Mouse (Mus musculus) midbrain, embryonic 12.5 days (tissue): Measurements from ENCODE around the gene Gm10644. TPM values are rescaled to one million over a fixed set of nuclear protein-coding genes. Genes with fewer than 3 reads are reported as not detected.

Experiments
- microRNA-seq: library from miRNA; unstranded; fragments of <30 nt; microRNA quantifications from one replicate; pipeline ENCODE4, GENCODE M21; 2017
- polyA plus RNA-seq: library from polyadenylated mRNA; unstranded; fragments of >200 nt; fragmentation: Nextera tagmentation; extraction: Ambion mirVana; gene quantifications from 2 replicates; pipeline ENCODE4 v1.2.1, GENCODE M21; 2016

Gm10644 gene
- polyA plus RNA-seq, 1 experiment from 2014 or later, result 0.88 TPM

Small RNA genes within 50 kb of the gene (microRNA-seq; reads per million reads assigned to microRNA genes)
- not detected for gene Gm44330
- gene Gm44450, result not detected

Other genes starting within 250 kb of the Gm10644 start
- 184 and 186 TPM in 2 replicates for gene Ddx39, start 240.0 kb downstream of the Gm10644 start, polyA plus RNA-seq
- gene Adgre5, start 213.9 kb downstream of the Gm10644 start, polyA plus RNA-seq, result 13.9 and 16.7 TPM in 2 replicates
- 30.2 and 30.4 TPM in 2 replicates for gene Adgrl1, start 55.1 kb downstream of the Gm10644 start, polyA plus RNA-seq
- gene Asf1b, start 302 bp upstream of the Gm10644 start, polyA plus RNA-seq, result 58.8 and 62.8 TPM in 2 replicates
- gene Prkaca, start 17.8 kb upstream of the Gm10644 start, polyA plus RNA-seq, result 193 and 207 TPM in 2 replicates
- gene Samd1, start 42.5 kb upstream of the Gm10644 start, polyA plus RNA-seq, result 7.7 and 9.7 TPM in 2 replicates
- 0.89 and 1.1 TPM in 2 replicates for gene 1700067K01Rik, start 46.3 kb upstream of the Gm10644 start, polyA plus RNA-seq
- gene 2210011C24Rik, start 57.0 kb upstream of the Gm10644 start, polyA plus RNA-seq, result not detected in 2 replicates
- 3.5 and 3.9 TPM in 2 replicates for gene Palm3, start 66.3 kb upstream of the Gm10644 start, polyA plus RNA-seq
- 0.46 and 0.52 TPM in 2 replicates for gene Il27ra, start 87.4 kb upstream of the Gm10644 start, polyA plus RNA-seq
- gene Rln3, start 89.8 kb upstream of the Gm10644 start, polyA plus RNA-seq, result not detected in 2 replicates
- gene Gm10643, start 109.9 kb upstream of the Gm10644 start, polyA plus RNA-seq, result 1.5 and 1.6 TPM in 2 replicates
- gene Rfx1, start 111.6 kb upstream of the Gm10644 start, polyA plus RNA-seq, result 9.3 and 10.0 TPM in 2 replicates
- gene Dcaf15, start 149.6 kb upstream of the Gm10644 start, polyA plus RNA-seq, result 20.5 and 22.1 TPM in 2 replicates
- gene Podnl1, start 170.8 kb upstream of the Gm10644 start, polyA plus RNA-seq, result 0.46 and 0.51 TPM in 2 replicates
- gene Cc2d1a, start 192.7 kb upstream of the Gm10644 start, polyA plus RNA-seq, result 19.0 and 19.5 TPM in 2 replicates
- 2.4 TPM in 2 replicates for gene 4930432K21Rik, start 192.8 kb upstream of the Gm10644 start, polyA plus RNA-seq
- 4.5 and 8.3 TPM in 2 replicates for gene Nanos3, start 230.0 kb upstream of the Gm10644 start, polyA plus RNA-seq